Mouse (Mus musculus) erythroblast, embryonic 14.5 days (primary cell): ENCODE results near the gene E2f4. TPM values are rescaled to one million over a fixed set of nuclear protein-coding genes. Genes with fewer than 3 reads are reported as not detected.

ENCODE experiments used
- H3K27me3 ChIP-seq: 2 replicates; pipeline ENCODE4 v1.6.1; 2012; ENCODE audit warnings: inconsistent platforms; ENCODE audit not compliant: control insufficient read depth
- H3K36me3 ChIP-seq: 2 replicates; pipeline ENCODE4 v1.6.1; 2012; ENCODE audit warnings: mild to moderate bottlenecking, inconsistent platforms; ENCODE audit not compliant: control insufficient read depth
- H3K4me1 ChIP-seq: 2 replicates; pipeline ENCODE4 v1.6.1; 2012; ENCODE audit warnings: inconsistent platforms; ENCODE audit not compliant: control insufficient read depth
- H3K4me3 ChIP-seq: replicated peaks from 2 replicates; pipeline ENCODE3; 2012; ENCODE audit warnings: moderate library complexity, mild to moderate bottlenecking, inconsistent platforms
- H3K9me3 ChIP-seq: 2 replicates; pipeline ENCODE4 v1.6.1; 2012; ENCODE audit warnings: low read length, inconsistent platforms, mixed read lengths; ENCODE audit not compliant: control insufficient read depth
- GATA1 ChIP-seq: IDR thresholded peaks from 2 replicates; pipeline ENCODE4 v1.6.1; 2012; ENCODE audit warnings: low read length, inconsistent platforms, mixed read lengths
- TAL1 ChIP-seq: IDR thresholded peaks from 3 replicates; pipeline ENCODE4 v1.6.1; 2012; ENCODE audit warnings: low read length, inconsistent platforms, mixed read lengths
- polyA plus RNA-seq: library from polyadenylated mRNA; stranded (reverse); fragments of >175 nt; gene quantifications from 2 replicates; pipeline ENCODE4 v1.2.3, GENCODE M21; 2012

Gene E2f4
- polyA plus RNA-seq, 1 experiment = 30.0 TPM

- Histone ChIP-seq H3K4me3 (no peak overlapping the region), H3K4me1 (peaks cover 75% of the 10 kb centered on the region), H3K36me3 (peaks cover 100% of the 10 kb centered on the region), H3K9me3 (peaks cover 3% of the 10 kb centered on the region), H3K27me3 (no peaks in the 10 kb centered on the region)
- TF ChIP-seq TAL1 = no peak
- no peak for TF ChIP-seq GATA1
Observed at GRCm38 (mm10) chr8:105309142-105309847, 11.8 kb downstream of the E2f4 start.

- Histone ChIP-seq H3K27me3 (no peaks in the 10 kb centered on the region), H3K4me3 (no peak overlapping the region), H3K36me3 (peaks cover 100% of the 10 kb centered on the region), H3K9me3 (peaks cover 3% of the 10 kb centered on the region), H3K4me1 (peaks cover 75% of the 10 kb centered on the region)
- no peak for TF ChIP-seq GATA1
- TF ChIP-seq TAL1 = no peak
Observed at GRCm38 (mm10) chr8:105310118-105310517, 12.7 kb downstream of the E2f4 start.

- TF ChIP-seq GATA1 (peak; percentile 32; the same call in 1 of the 2 replicates), TAL1 (peak; percentile 47; the same call in 2 of the 3 replicates)
- no peak overlapping the region for H3K4me3 ChIP-seq
- H3K9me3 ChIP-seq = peaks cover 3% of the 10 kb centered on the region
- H3K27me3 ChIP-seq = no peaks in the 10 kb centered on the region
- peaks cover 71% of the 10 kb centered on the region for H3K4me1 ChIP-seq
- peaks cover 100% of the 10 kb centered on the region for H3K36me3 ChIP-seq
Observed at GRCm38 (mm10) chr8:105311718-105312117, 14.3 kb downstream of the E2f4 start.

GRCm38 (mm10) chr8:105312891-105313481, 15.5 kb downstream of the E2f4 start:
- no peaks in the 10 kb centered on the region for H3K27me3 ChIP-seq
- TF ChIP-seq GATA1 = no peak
- no peak for TF ChIP-seq TAL1
- peaks cover 77% of the 10 kb centered on the region for H3K4me1 ChIP-seq
- peak overlapping the region; percentile 16 for H3K4me3 ChIP-seq
- peaks cover 100% of the 10 kb centered on the region for H3K36me3 ChIP-seq
- peaks cover 3% of the 10 kb centered on the region for H3K9me3 ChIP-seq

GRCm38 (mm10) chr8:105313622-105314402, 16.3 kb downstream of the E2f4 start:
- Histone ChIP-seq H3K4me1 (peaks cover 82% of the 10 kb centered on the region), H3K4me3 (peak overlapping the region; percentile 16), H3K9me3 (peaks cover 3% of the 10 kb centered on the region), H3K36me3 (peaks cover 100% of the 10 kb centered on the region), H3K27me3 (no peaks in the 10 kb centered on the region)
- TF ChIP-seq GATA1 (no peak), TAL1 (no peak)

- peaks cover 100% of the 10 kb centered on the region for H3K36me3 ChIP-seq
- no peak overlapping the region for H3K4me3 ChIP-seq
- H3K4me1 ChIP-seq = peaks cover 87% of the 10 kb centered on the region
- peaks cover 3% of the 10 kb centered on the region for H3K9me3 ChIP-seq
- H3K27me3 ChIP-seq = no peaks in the 10 kb centered on the region
- TF ChIP-seq TAL1 (no peak), GATA1 (no peak)
Observed at GRCm38 (mm10) chr8:105315073-105315769, 17.8 kb downstream of the E2f4 start.

GRCm38 (mm10) chr8:105317941-105318340, 20.5 kb downstream of the E2f4 start:
- peaks cover 89% of the 10 kb centered on the region for H3K4me1 ChIP-seq

GRCm38 (mm10) chr8:105318662-105319190, 21.3 kb downstream of the E2f4 start:
- peaks cover 89% of the 10 kb centered on the region for H3K4me1 ChIP-seq
- H3K36me3 ChIP-seq = peaks cover 97% of the 10 kb centered on the region
- TF ChIP-seq GATA1 (no peak), TAL1 (no peak)
- H3K27me3 ChIP-seq = no peaks in the 10 kb centered on the region
- 0 out of 2 replicates have a peak, but pooled peaks cover 2% of the 10 kb centered on the region for H3K9me3 ChIP-seq
- no peak overlapping the region for H3K4me3 ChIP-seq

More at GRCm38 (mm10) chr8:105317941-105318340, 20.5 kb downstream of the E2f4 start:
- Histone ChIP-seq H3K4me3 (no peak overlapping the region), H3K36me3 (peaks cover 99% of the 10 kb centered on the region), H3K27me3 (no peaks in the 10 kb centered on the region), H3K9me3 (0 out of 2 replicates have a peak, but pooled peaks cover 2% of the 10 kb centered on the region)
- no peak for TF ChIP-seq GATA1
- no peak for TF ChIP-seq TAL1
